Mouse (Mus musculus): ENCODE results near the gene Mup9. TPM values are rescaled to one million over a fixed set of nuclear protein-coding genes. Genes with fewer than 3 reads are reported as not detected.
"Not testable (repeated sequence)": the region's sequence is repeated elsewhere in the genome, so short reads cannot be mapped to it uniquely, and the experiment has no call there.

Gene Mup9
- polyA plus RNA-seq (2012; rRNA removed): 0.29 TPM in 1 of 2 replicates, not detected in the other

- not testable (repeated sequence) for H3K27ac ChIP-seq (ENCODE audit: control insufficient read depth, insufficient read depth, low read length); H3K4me1 ChIP-seq (replicated peaks; ENCODE audit: control insufficient read depth, insufficient read depth, low read length); DNase-seq; H3K36me3 ChIP-seq (ENCODE audit: control insufficient read depth, insufficient read depth, low read length); H3K27me3 ChIP-seq (ENCODE audit: control insufficient read depth, insufficient read depth, low read length); H3K4me3 ChIP-seq (ENCODE audit: control insufficient read depth, insufficient read depth, low read length)
- WGBS: 88% methylated on average over 3 of the region's 3 CpGs
Observed at GRCm38 (mm10) chr4:60421852-60422251, at the start of gene Mup9. Gene Mup9 (minus strand): TSS chr4:60421952.

Other genes with a start within 250 kb of the Mup9 start
- not detected in 2 replicates for gene Mup8, start 199.4 kb downstream of the Mup9 start, polyA plus RNA-seq (2012; rRNA removed)
- gene Mup1, start 80.0 kb upstream of the Mup9 start, polyA plus RNA-seq (2012; rRNA removed): not detected in 2 replicates
- not detected in 2 replicates for gene Mup10, start 160.2 kb upstream of the Mup9 start, polyA plus RNA-seq (2012; rRNA removed)
- not detected in 2 replicates for gene Mup11, start 240.5 kb upstream of the Mup9 start, polyA plus RNA-seq (2012; rRNA removed)

Measured in thymus, adult 2 months (tissue).